Mouse (Mus musculus) c-Kit-positive CD71-negative TER-119-negative erythroid progenitor cells, embryonic 14.5 days (primary cell): ENCODE measurements around the gene Rell1.
A peak's percentile ranks its signal among the peaks of the same experiment; 100 is the strongest.
"Not testable (repeated sequence)": the region's sequence is repeated elsewhere in the genome, so short reads cannot be mapped to it uniquely, and the experiment has no call there.

Source experiments
- DNase-seq: peaks from one replicate; pipeline ENCODE4 v3.0.0-alpha.2; 2013; ENCODE audit warnings: low read depth

Rell1 gene

DNA sequence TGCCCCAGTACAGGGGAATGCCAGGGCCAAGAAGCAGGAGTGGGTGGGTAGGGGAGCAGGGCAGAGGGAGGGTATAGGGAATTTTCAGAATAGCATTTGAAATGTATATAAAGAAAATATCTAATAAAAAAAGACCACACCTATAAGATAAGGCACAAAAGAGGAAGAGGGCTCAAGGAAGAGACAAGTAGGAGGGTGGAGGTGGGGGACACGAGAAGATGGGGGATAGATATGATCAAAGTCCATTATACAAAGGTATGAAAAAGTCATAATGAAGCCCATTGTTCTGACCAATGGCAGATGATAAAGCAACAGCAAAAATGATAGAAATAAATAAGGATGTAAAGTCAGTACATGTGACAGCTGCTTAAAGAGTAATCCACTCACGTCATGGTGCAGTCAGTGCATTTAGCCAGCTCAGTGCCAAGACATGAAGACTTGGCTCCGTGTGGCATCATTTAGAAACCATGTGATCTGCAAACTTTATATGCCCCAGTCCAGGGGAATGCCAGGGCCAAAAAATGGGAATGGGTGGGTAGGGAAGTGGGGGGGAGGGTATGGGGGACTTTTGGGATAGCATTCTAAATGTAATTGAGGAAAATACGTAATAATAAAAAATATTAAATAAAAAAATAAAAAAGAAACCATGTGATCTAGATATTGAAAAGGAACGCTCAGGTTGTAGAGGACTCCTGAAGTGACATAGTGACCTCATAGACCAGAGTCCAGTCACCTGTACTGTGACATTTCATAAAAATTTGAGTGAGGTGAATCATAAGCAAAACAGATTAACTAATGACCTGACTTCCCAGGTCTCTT is 71.5 kb downstream of the Rell1 start:
- DNase-seq, result not testable (repeated sequence)

DNA sequence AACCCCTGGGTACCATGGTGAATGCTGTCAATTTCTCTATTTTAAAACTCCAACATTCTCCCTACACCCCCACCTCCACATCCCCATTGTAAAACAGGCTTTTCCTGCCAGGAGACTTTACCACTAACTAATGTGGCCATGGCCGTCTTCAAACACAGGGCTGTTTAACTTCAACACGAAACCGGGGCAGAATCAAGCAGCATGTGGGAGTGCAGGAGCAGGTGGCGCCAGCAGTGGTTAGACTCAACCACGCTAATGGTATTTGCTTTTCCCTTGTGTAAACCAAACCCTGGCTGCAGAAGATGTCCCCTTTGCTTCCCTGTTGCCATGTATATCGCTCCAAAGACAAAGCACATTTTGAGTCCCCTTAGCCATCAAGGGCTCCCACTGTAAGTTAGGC is 76.8 kb downstream of the Rell1 start:
- no peak for DNase-seq

DNA sequence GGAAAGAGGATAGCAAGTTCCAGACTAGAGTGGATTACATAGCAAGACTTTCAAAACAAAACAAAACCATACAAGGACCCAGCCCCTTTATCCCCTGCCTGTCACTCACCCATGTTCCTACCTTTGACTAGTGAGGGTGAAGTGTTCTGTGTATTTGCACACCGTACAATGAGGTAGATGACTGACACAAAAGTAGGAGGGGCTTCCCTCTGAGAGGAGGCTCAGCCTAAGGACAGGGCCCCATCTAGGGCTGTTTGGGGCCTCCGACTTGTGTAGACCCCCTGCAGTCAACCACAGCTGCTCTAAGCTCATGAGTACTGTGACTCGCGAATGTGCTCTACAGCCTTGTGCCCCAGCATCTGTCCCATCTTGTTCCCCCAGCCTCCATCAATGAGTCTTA is 77.5 kb downstream of the Rell1 start:
- no peak for DNase-seq

DNA sequence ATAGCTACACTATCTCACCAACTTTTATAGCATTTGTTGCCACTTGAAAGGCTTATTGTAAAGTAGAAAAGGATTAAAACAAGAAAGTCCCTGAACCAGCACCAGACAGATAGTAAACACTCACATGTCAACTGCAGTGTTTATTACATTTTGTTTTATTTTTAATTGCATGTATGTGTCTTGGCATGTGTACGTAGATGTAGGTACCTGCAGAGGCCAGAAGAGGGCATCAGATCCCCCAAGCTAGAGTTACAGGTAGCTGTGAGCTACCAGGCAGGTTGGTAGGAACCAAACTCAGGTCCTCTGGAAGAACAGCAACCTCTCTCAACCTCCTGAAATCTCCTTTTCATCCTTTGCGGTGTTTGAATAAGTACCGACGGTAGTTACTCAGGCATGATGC is 81.6 kb downstream of the Rell1 start:
- DNase-seq, result no peak

DNA sequence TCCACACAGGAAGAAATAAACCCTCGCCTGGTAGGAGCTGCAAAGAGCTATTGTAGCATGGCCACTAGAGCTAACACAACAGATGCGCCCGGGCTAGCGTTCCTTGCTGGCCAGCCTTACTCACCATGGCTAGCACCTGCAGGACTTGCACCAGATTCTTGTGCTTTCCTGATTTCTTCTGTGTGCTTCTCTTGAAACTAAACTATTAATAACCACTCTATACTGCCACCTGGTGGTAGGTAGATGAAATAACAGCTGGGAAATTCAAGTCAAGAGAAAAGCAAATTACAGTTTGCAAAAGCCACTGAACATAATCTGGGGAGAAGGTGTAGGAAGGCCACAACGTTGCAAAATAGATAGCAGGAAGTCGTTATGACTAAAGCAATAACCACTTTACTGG is 82.0 kb downstream of the Rell1 start:
- peak; percentile 41 for DNase-seq

DNA sequence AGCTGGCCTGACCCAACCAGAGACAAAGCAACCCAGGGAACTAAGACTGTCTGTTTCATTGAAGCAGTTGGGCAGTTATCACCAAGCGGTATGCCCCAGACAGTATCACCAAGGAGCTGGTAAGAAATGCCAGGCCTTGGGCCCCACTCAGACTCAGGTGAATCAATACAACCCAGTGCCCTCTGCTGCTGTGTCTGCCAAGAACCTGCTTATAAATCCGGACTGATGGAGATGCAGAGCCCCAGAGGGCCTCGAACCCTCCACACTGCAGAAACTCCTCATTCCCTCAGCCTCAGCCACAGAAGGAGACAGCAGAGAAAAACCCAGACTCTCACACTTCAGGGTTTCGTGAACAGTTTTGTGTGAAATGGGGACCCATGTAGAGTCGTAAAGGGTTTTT is 82.4 kb downstream of the Rell1 start:
- no peak for DNase-seq

DNA sequence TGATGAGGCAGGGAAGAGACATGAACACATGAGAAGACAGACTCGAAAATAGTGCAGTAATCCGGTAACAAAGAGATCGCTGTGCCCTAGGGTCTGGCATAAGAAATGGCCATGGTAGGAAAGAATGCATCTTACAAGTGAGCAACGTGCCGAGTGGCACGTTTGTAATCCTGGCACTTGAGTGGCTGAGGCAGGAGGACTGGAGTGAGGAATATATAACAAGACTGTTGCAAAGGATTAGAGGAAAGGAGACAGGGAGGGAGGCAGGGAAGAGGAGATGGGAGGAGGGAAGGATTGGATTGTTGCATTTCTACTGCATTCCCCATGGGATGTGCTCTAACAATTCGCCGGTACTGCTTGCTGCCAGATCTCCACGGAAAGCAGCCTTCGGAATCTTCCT is 89.7 kb downstream of the Rell1 start:
- DNase-seq, result no peak

DNA sequence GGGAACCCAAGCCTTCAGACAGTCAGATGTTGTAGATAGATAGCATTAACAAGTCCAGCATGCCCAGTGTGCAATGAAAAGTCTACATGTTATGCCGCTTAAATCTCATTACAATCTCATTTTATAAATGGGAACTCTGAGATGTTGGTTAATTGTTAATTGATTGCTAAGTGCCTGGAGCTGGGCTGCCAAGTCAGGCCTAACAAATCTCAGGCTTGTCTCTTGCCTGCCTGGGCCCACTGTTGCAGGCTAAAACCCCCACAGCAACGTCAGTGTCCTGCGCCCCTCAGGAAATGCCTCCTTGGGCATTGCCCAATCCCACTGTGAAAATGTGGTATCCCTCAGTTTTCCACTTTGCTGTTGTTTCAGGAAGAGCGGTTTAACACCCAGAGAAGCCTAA is 92.6 kb downstream of the Rell1 start:
- no peak for DNase-seq

DNA sequence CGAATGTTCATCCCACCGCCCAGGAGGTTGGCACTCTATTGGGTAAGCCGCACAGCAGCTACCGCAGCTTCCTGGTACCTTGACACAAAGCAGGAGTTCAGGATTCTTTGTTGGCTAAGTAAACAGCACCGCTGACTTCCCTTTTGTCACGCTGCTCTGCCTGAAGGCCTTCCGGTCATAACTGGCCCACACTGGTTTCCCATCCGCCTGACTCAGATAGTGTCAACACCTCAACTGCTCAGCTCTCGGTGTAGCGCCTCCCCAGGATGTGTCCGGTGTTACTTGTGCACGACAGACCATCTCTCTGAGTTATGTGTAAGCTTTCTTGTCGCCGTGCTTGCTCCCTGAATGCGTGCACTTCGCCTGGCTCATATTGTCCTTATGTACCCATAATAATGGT is 93.8 kb downstream of the Rell1 start:
- DNase-seq, result no peak

DNA sequence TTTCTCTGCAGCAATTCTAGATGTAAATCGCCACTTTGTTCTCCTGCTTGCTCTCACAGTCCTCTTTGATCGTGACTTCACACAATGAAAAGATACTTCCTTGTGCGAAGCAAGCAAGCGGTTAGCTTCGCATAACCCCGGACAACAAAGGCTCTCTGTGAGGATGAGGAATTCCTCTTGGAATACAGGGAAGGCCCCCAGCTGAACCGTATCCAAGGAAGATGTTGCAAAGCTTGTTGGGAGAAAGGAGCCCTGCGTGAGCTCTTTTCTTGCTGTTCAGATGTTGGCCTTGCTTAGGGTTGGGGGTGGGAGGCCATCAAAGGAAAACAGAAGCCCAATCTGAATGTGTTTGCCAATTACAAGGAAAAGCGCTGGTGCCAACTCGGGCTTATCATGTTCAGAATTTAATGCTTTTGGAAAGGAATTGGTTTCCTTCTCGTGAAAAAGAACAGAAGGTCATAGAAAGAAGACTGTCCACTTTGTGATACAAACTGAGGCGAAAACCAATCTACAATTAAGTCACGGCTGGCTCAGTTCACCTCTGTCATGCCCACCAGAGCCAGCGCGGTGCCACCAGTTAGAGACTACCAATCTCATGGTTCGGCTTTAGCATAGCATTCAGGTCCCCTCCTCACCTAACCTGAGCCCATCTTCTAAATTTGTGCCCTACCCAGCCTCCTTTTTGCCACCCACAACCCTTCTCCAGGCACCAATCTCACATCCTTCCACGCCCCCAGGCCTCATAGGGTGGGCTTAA is 96.3 kb downstream of the Rell1 start:
- DNase-seq, result no peak

DNA sequence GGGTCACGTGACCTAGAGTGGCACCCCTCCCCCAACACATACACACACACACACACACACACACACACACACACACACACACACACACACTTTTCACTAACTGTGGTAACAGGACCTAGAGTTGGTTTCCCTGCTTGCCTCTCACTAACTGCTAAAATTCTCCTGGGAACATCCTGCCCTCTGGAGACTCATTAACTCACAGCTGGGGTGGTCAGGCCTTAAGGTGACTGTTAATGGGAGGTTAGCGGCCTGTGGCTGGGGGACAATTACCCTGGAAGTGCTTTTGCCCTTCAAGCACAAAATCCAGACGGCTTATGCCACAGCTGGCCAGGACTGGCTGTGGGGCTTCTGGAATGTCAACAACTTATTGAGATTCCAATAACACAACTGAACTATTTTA is 101.3 kb downstream of the Rell1 start:
- DNase-seq, result no peak

DNA sequence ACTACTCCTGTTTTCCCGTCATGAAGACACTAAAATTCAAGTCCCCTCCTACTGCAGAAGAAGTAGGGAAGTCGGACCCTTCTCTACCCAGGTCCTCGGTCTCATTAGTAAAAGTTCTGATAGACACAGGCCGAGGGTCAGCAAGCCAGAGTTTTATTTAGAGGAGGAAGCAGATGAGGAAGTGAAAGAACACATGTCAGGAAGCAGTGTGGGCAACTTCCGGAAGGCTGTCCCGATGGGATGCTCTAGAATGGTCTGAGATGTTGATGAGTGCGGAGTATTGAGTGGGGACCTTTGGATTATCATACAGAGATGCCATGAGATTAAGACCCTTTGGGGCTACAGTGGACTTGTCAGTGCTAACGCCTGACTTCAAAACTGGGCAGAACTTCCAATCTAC is 109.8 kb downstream of the Rell1 start:
- DNase-seq, result no peak
